Comparison of ENCODE assay signal across 13 mouse cellular contexts in the genomic region with DNA sequence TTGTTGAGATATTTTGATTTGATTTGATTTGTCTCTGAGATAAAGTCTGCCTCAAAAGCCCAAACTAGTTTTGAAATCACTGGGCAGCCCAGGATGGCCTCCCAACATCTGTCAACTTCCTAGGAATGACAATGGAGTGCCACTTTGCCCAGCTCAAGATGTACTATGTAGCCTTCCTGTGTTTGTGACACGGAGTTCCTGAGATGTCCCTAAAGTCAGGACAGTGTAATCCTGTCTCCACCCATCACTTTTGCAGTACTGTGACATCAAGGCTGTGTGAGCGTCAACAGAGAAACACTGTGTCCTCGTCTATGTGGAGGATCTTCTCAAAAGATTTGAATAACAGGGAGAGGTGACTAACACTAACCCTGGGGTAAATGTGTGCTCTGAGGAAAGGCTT.
"Had no signal": no experiment of that assay in that cellular context is flagged by ENCODE, and none has a peak within 500 bp of the region (broad histone marks: within the 10 kb centered on the region; RNA-seq: fewer than 3 reads in every experiment).

No protein-coding gene starts in this region.

- DNase-seq: left cerebral cortex, postnatal 4 days; liver, postnatal 0 days; midbrain, embryonic 14.5 days; right cerebral cortex, adult 18-20 months; right cerebral cortex, postnatal 14 days; right cerebral cortex, postnatal 4 days; thymus, postnatal 25 days had no signal

- ATAC-seq: liver, postnatal 0 days had no signal

- H3K4me3 ChIP-seq: limb, embryonic 12.5 days; limb, embryonic 15.5 days; stomach, embryonic 15.5 days had no signal

- H3K4me2 ChIP-seq: limb, embryonic 12.5 days; limb, embryonic 15.5 days; liver, embryonic 11.5 days; midbrain, embryonic 11.5 days; stomach, embryonic 15.5 days had no signal

- H3K27me3 ChIP-seq: limb, embryonic 12.5 days; limb, embryonic 15.5 days; stomach, embryonic 15.5 days had no signal

- H3K9me3 ChIP-seq: limb, embryonic 12.5 days; limb, embryonic 15.5 days; stomach, embryonic 15.5 days had no signal

- H3K4me1 ChIP-seq: stomach, embryonic 15.5 days had no signal

- H3K27ac ChIP-seq: limb, embryonic 12.5 days; limb, embryonic 15.5 days; liver, embryonic 14.5 days; stomach, embryonic 15.5 days had no signal

- H3K9ac ChIP-seq: limb, embryonic 12.5 days; limb, embryonic 15.5 days; liver, embryonic 14.5 days; liver, postnatal 0 days; stomach, embryonic 15.5 days had no signal
